Mouse (Mus musculus): ENCODE measurements at regions not wholly inside any gene's neighbourhood (a gene's known extent, or its start where the extent isn't known, plus 50 kb on each side); places are given as distances from the start of the nearest gene placed in this dataset.

DNA sequence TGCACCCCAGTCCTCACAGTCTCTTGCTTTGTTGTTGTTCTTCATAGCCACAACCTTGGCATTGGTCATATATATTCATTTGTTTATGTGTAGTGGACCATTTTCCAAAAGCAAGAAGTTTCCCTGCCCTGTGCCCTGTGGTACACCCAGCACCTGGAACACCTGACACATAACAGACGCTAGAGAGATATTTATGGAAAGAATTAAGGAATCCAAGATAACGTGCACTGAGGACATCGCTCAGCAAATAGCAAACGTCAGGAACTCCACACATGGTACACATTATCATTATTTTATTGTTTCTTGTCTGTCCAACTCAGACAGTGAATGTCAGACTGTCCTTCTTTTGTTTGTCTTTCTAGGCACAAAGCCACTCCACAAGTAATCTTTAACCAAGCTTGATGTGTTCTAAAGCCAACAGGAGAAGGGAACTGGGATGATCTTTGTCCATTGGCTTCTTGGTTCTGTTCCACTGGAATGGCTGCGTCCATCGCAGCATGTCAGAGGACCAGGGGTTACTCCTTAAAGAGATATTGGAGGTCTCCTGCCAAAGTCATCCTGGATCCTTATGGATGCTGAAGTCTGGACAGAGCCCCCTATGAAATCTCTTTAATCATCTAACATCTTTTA, 74.2 kb upstream of the Arid1b start:
- no peaks in the 10 kb centered on the region for H3K79me2 ChIP-seq (ENCODE audit: control insufficient read depth, insufficient read depth)
- no peaks in the 10 kb centered on the region for H3K36me3 ChIP-seq (ENCODE audit: control insufficient read depth, insufficient read depth)
- no peak overlapping the region for H3ac ChIP-seq (ENCODE audit: control insufficient read depth, insufficient read length)
- TF ChIP-seq TCF3 (IDR thresholded peaks at IDR 0.05; ENCODE audit: insufficient read length, low read depth) (no peak), MAX (IDR thresholded peaks at IDR 0.05; ENCODE audit: low read depth) (no peak), MYOD1 (IDR thresholded peaks at IDR 0.05; ENCODE audit: control insufficient read depth in 1 of 3, insufficient read length in 2 of 3, low read depth in 2 of 3) (no peak), USF1 (IDR thresholded peaks at IDR 0.05; ENCODE audit: low read depth) (no peak), MYOG (IDR thresholded peaks at IDR 0.05; ENCODE audit: control insufficient read depth in 1 of 3, insufficient read depth in 1 of 3, insufficient read length in 2 of 3, low read depth in 2 of 3) (no peak), POLR2A (IDR thresholded peaks at IDR 0.05; ENCODE audit: insufficient read length, low read depth) (no peak), REST (IDR thresholded peaks at IDR 0.05; ENCODE audit: insufficient read depth, insufficient read length) (no peak), TCF12 (IDR thresholded peaks at IDR 0.05; ENCODE audit: insufficient read depth, poor library complexity, severe bottlenecking) (no peak), POLR2AphosphoS2 (IDR thresholded peaks at IDR 0.05; ENCODE audit: insufficient read length, low read depth) (no peak), SRF (IDR thresholded peaks at IDR 0.05; ENCODE audit: control insufficient read depth, insufficient read length, low read depth) (no peak)
- H3K4me2 ChIP-seq (ENCODE audit: low read depth) = no peak overlapping the region
- H3K4me3 ChIP-seq = no peak overlapping the region
- H3K27me3 ChIP-seq (ENCODE audit: control insufficient read depth, insufficient read depth, insufficient read length) = peaks cover 24% of the 10 kb centered on the region

GRCm38 (mm10) chr17:4921121-4921520, 73.0 kb upstream of the Arid1b start:
- Histone ChIP-seq H3K27me3 (ENCODE audit: control insufficient read depth, insufficient read depth, insufficient read length) (peaks cover 24% of the 10 kb centered on the region), H3K4me3 (no peak overlapping the region), H3ac (ENCODE audit: control insufficient read depth, insufficient read length) (no peak overlapping the region), H3K79me2 (ENCODE audit: control insufficient read depth, insufficient read depth) (no peaks in the 10 kb centered on the region), H3K4me2 (ENCODE audit: low read depth) (no peak overlapping the region), H3K36me3 (ENCODE audit: control insufficient read depth, insufficient read depth) (no peaks in the 10 kb centered on the region)
- TF ChIP-seq REST (IDR thresholded peaks at IDR 0.05; ENCODE audit: insufficient read depth, insufficient read length) (no peak), POLR2AphosphoS2 (IDR thresholded peaks at IDR 0.05; ENCODE audit: insufficient read length, low read depth) (no peak), SRF (IDR thresholded peaks at IDR 0.05; ENCODE audit: control insufficient read depth, insufficient read length, low read depth) (no peak)

- Histone ChIP-seq H3K79me2 (ENCODE audit: control insufficient read depth, insufficient read depth) (no peaks in the 10 kb centered on the region), H3K4me2 (ENCODE audit: low read depth) (no peak overlapping the region), H3ac (ENCODE audit: control insufficient read depth, insufficient read length) (no peak overlapping the region), H3K4me3 (no peak overlapping the region), H3K36me3 (ENCODE audit: control insufficient read depth, insufficient read depth) (no peaks in the 10 kb centered on the region), H3K27me3 (ENCODE audit: control insufficient read depth, insufficient read depth, insufficient read length) (peaks cover 29% of the 10 kb centered on the region)
- no peak for TF ChIP-seq POLR2A (IDR thresholded peaks at IDR 0.05; ENCODE audit: insufficient read length, low read depth)
- no peak for TF ChIP-seq REST (IDR thresholded peaks at IDR 0.05; ENCODE audit: insufficient read depth, insufficient read length)
- no peak for TF ChIP-seq MYOG (IDR thresholded peaks at IDR 0.05; ENCODE audit: control insufficient read depth in 1 of 3, insufficient read depth in 1 of 3, insufficient read length in 2 of 3, low read depth in 2 of 3)
- no peak for TF ChIP-seq TCF12 (IDR thresholded peaks at IDR 0.05; ENCODE audit: insufficient read depth, poor library complexity, severe bottlenecking)
These were observed 65.5 kb upstream of the Arid1b start for GRCm38 (mm10) chr17:4928631-4929030.

- H3ac ChIP-seq (ENCODE audit: control insufficient read depth, insufficient read length) = no peak overlapping the region
- no peaks in the 10 kb centered on the region for H3K79me2 ChIP-seq (ENCODE audit: control insufficient read depth, insufficient read depth)
- no peaks in the 10 kb centered on the region for H3K36me3 ChIP-seq (ENCODE audit: control insufficient read depth, insufficient read depth)
- no peak overlapping the region for H3K4me3 ChIP-seq
- TF ChIP-seq CEBPB (IDR thresholded peaks at IDR 0.05; ENCODE audit: insufficient read depth, poor library complexity, severe bottlenecking) (no peak), MAX (IDR thresholded peaks at IDR 0.05; ENCODE audit: low read depth) (no peak), MYOD1 (IDR thresholded peaks at IDR 0.05; ENCODE audit: control insufficient read depth in 1 of 3, insufficient read length in 2 of 3, low read depth in 2 of 3) (no peak), USF1 (IDR thresholded peaks at IDR 0.05; ENCODE audit: low read depth) (no peak), TCF3 (IDR thresholded peaks at IDR 0.05; ENCODE audit: insufficient read length, low read depth) (no peak), E2F4 (IDR thresholded peaks at IDR 0.05; ENCODE audit: insufficient read depth) (no peak), SRF (IDR thresholded peaks at IDR 0.05; ENCODE audit: control insufficient read depth, insufficient read length, low read depth) (no peak), REST (IDR thresholded peaks at IDR 0.05; ENCODE audit: insufficient read depth, insufficient read length) (no peak), POLR2A (IDR thresholded peaks at IDR 0.05; ENCODE audit: insufficient read length, low read depth) (no peak), POLR2AphosphoS2 (IDR thresholded peaks at IDR 0.05; ENCODE audit: insufficient read length, low read depth) (no peak), TCF12 (IDR thresholded peaks at IDR 0.05; ENCODE audit: insufficient read depth, poor library complexity, severe bottlenecking) (no peak), MYOG (IDR thresholded peaks at IDR 0.05; ENCODE audit: control insufficient read depth in 1 of 3, insufficient read depth in 1 of 3, insufficient read length in 2 of 3, low read depth in 2 of 3) (no peak)
- H3K4me2 ChIP-seq (ENCODE audit: low read depth) = no peak overlapping the region
- H3K27me3 ChIP-seq (ENCODE audit: control insufficient read depth, insufficient read depth, insufficient read length) = peaks cover 44% of the 10 kb centered on the region
These were observed 58.9 kb upstream of the Arid1b start for GRCm38 (mm10) chr17:4935268-4935667.

GRCm38 (mm10) chr17:4940589-4940988, 53.5 kb upstream of the Arid1b start:
- Histone ChIP-seq H3K4me2 (ENCODE audit: low read depth) (peak overlapping the region; percentile 51), H3ac (ENCODE audit: control insufficient read depth, insufficient read length) (no peak overlapping the region), H3K4me3 (no peak overlapping the region), H3K36me3 (ENCODE audit: control insufficient read depth, insufficient read depth) (no peaks in the 10 kb centered on the region), H3K79me2 (ENCODE audit: control insufficient read depth, insufficient read depth) (no peaks in the 10 kb centered on the region), H3K27me3 (ENCODE audit: control insufficient read depth, insufficient read depth, insufficient read length) (peaks cover 22% of the 10 kb centered on the region)
- TF ChIP-seq TCF12 (IDR thresholded peaks at IDR 0.05; ENCODE audit: insufficient read depth, poor library complexity, severe bottlenecking) (no peak), MYOD1 (IDR thresholded peaks at IDR 0.05; ENCODE audit: control insufficient read depth in 1 of 3, insufficient read length in 2 of 3, low read depth in 2 of 3) (no peak), MAX (IDR thresholded peaks at IDR 0.05; ENCODE audit: low read depth) (no peak), SRF (IDR thresholded peaks at IDR 0.05; ENCODE audit: control insufficient read depth, insufficient read length, low read depth) (no peak), MYOG (IDR thresholded peaks at IDR 0.05; ENCODE audit: control insufficient read depth in 1 of 3, insufficient read depth in 1 of 3, insufficient read length in 2 of 3, low read depth in 2 of 3) (no peak), REST (IDR thresholded peaks at IDR 0.05; ENCODE audit: insufficient read depth, insufficient read length) (no peak), POLR2AphosphoS2 (IDR thresholded peaks at IDR 0.05; ENCODE audit: insufficient read length, low read depth) (no peak), POLR2A (IDR thresholded peaks at IDR 0.05; ENCODE audit: insufficient read length, low read depth) (no peak), E2F4 (IDR thresholded peaks at IDR 0.05; ENCODE audit: insufficient read depth) (no peak), TCF3 (IDR thresholded peaks at IDR 0.05; ENCODE audit: insufficient read length, low read depth) (no peak), USF1 (IDR thresholded peaks at IDR 0.05; ENCODE audit: low read depth) (no peak), CEBPB (IDR thresholded peaks at IDR 0.05; ENCODE audit: insufficient read depth, poor library complexity, severe bottlenecking) (no peak)
